Mouse (Mus musculus): ENCODE measurements around the gene Cd81. TPM values are rescaled to one million over a fixed set of nuclear protein-coding genes. Genes with fewer than 3 reads are reported as not detected.
A peak's percentile ranks its signal among the peaks of the same experiment; 100 is the strongest.

The Cd81 gene
- polyA plus RNA-seq, 1 experiment, result 653 TPM

DNA sequence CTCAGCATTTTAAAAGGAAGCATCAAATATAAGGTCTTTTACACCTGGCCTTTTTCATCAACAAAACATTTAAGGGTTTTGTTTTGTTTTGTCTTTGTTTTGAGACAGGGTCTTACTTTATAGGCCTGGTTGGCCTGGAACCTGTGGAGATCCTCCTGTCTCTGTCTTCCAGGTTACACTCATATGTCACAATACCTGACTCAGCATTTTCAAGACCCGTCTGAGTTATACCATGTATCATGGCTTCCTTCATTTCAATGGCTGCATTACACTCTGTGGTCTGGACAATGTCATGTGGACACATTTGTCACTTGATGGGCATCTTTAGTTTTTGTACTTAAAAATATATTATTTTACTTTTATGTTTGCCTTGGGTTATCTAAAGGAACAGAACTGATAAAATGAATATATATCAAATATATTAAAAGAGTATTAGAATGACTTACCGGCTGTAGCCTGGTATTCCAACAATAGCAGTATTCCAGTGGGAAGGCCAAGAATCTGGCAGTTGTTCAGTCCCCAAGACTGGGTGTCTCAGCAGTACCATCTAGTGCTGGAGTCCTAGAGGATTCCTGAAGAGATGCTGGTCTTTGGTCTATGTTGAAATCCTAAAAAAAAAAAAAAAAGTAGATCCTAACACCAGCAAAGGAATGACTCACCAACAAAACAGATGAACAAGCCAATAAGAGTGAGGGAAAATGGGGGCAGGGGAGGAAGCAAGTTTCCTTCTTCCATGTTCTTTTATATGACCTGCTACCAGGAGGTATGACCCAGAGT lies 8.3 kb upstream of the Cd81 start:
- H3K4me1 ChIP-seq (ENCODE audit: control insufficient read depth, insufficient read depth, low read length), result no peaks in the 10 kb centered on the region
- TF ChIP-seq POLR2A (IDR thresholded peaks at IDR 0.05; ENCODE audit: extremely low read depth, insufficient read depth, low read length) (no peak), CTCF (IDR thresholded peaks at IDR 0.05; ENCODE audit: extremely low read depth, insufficient read depth, low read length) (no peak)
- no peak overlapping the region for H3K4me3 ChIP-seq (ENCODE audit: insufficient read depth, low read length)
- H3K27ac ChIP-seq (ENCODE audit: insufficient read depth, low read length), result no peak overlapping the region

DNA sequence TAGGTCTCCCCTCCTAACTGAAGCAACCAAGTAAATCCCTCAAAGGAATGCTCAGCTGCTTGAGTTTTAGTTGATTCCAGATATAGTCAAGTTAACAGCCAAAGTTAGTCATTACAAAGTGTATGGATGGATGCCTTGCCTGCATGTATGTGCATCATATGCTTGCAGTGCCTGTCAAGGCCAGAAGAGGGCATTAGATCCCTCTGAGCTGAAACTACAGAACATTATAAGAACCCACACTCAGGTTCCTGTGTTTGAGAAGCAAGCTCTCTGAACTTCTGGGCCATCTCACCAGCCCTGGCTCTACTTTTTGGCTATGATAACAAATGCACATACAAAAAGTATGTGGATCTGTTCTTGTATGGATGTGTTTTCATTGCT lies 7.7 kb upstream of the Cd81 start:
- no peak overlapping the region for H3K4me3 ChIP-seq (ENCODE audit: insufficient read depth, low read length)
- TF ChIP-seq CTCF (IDR thresholded peaks at IDR 0.05; ENCODE audit: extremely low read depth, insufficient read depth, low read length), result no peak
- no peak overlapping the region for H3K27ac ChIP-seq (ENCODE audit: insufficient read depth, low read length)
- no peaks in the 10 kb centered on the region for H3K4me1 ChIP-seq (ENCODE audit: control insufficient read depth, insufficient read depth, low read length)

DNA sequence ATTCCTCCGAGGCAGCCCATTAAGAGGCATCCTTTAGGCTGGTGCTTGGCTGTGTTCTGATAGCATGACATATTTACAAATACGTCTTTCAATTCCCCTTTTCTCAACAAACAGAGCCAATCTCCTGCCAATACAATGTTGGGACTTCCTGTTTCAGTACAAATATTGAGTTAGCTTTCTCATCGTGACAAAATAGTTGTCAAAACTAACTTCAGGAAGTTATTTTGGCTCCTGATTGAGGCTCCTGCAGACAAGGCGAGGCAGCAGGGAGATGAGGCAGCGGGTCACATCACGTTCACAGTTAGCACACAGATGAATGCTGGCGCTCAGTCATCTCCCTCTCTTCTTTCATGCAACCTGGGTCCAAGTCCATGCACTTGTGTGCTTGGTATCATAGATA lies 6.2 kb upstream of the Cd81 start:
- no peaks in the 10 kb centered on the region for H3K4me1 ChIP-seq (ENCODE audit: control insufficient read depth, insufficient read depth, low read length)
- no peak for TF ChIP-seq CTCF (IDR thresholded peaks at IDR 0.05; ENCODE audit: extremely low read depth, insufficient read depth, low read length)
- TF ChIP-seq POLR2A (IDR thresholded peaks at IDR 0.05; ENCODE audit: extremely low read depth, insufficient read depth, low read length), result no peak

DNA sequence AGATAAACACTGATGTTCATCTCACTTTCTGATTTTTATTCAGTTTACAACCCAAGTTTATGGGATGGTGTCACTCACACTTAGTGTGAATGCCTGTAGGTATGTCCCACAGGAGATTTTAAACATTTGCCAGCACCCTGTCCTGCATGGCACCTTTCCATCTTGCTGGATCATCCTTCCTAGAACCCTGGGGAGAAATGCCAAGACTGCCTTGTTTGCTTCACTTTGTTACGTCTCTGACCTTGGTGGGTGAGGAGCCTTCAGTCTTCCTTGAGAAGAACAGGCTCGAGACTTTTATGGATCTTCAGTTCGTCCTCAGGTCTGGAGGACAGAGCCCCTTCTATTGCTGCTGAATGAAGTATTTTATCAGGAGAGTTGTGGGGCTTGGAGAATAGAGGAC lies 3.2 kb upstream of the Cd81 start:
- no peak overlapping the region for H3K4me3 ChIP-seq (ENCODE audit: insufficient read depth, low read length)
- peaks cover 6% of the 10 kb centered on the region for H3K4me1 ChIP-seq (ENCODE audit: control insufficient read depth, insufficient read depth, low read length)
- no peak for TF ChIP-seq POLR2A (IDR thresholded peaks at IDR 0.05; ENCODE audit: extremely low read depth, insufficient read depth, low read length)
- TF ChIP-seq CTCF (IDR thresholded peaks at IDR 0.05; ENCODE audit: extremely low read depth, insufficient read depth, low read length), result no peak
- H3K27ac ChIP-seq (ENCODE audit: insufficient read depth, low read length), result no peak overlapping the region

More for the DNA sequence above, 6.2 kb upstream of the Cd81 start:
- H3K4me3 ChIP-seq (ENCODE audit: insufficient read depth, low read length), result no peak overlapping the region
- no peak overlapping the region for H3K27ac ChIP-seq (ENCODE audit: insufficient read depth, low read length)

DNA sequence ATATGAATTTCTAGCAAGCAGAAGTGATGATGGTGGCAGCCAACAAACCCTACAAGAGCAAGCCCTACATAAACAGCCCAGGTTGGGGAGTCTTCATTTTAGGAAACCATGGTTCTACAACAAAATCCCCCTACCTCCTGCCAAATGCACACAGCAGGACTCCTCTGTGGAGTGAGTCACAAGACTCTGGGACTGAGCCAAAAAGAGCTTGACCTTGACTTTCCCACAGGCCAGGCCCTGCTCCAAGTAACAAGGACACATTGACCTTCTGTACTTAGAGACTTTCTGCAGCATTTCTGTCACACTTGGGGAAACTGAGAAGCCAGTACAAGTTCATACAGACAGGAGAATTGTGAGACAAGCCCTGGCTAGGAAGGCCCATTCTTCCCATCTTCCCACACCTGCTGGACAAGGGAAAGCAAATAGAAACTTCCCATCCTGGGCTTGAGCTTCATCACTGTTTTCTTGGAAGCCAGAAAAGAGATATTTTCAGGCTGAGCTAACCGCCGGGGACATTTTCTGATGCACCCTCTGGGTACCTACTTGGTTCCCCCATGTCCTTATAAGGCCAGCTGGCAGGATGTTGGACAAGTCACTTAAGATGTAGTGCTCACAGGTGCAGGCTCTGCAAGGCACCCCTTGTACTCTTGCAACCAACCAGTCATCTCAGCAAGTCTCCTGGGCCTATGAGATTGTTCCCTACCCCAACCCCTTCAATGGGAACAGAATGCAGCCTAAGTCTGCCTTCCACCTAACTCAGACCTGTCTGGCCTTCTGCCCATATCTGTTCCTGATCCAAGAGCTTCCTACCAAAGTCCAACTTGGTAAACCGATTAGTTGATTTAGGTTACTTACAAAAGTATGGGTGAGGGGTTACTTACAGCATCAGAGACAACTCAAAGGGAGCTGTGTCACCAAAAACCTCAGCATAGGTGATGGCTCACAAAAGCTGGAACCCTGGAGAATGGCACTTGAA lies 2.4 kb upstream of the Cd81 start:
- TF ChIP-seq POLR2A (IDR thresholded peaks at IDR 0.05; ENCODE audit: extremely low read depth, insufficient read depth, low read length) (no peak), CTCF (IDR thresholded peaks at IDR 0.05; ENCODE audit: extremely low read depth, insufficient read depth, low read length) (no peak)
- Histone ChIP-seq H3K4me3 (ENCODE audit: insufficient read depth, low read length) (no peak overlapping the region), H3K27ac (ENCODE audit: insufficient read depth, low read length) (no peak overlapping the region), H3K4me1 (ENCODE audit: control insufficient read depth, insufficient read depth, low read length) (peaks cover 11% of the 10 kb centered on the region)

DNA sequence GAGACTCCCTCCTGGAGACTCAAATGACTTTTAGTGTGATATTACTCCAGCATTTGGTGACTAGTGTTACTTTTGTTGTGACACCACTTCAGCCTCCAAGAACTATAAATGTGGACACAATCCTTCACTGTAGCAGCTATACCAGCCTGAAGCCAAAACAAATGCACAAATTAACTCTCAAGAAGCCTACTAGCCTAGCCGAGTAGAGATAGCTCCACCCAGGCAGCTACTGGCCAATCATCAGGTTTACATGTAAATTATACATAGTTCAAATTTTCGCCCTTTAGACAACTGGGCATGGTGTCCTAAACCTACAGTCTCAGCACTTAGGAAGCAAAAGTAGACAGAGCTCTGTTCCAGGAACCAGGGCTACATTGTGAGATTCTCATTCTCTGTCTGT lies 1.2 kb upstream of the Cd81 start:
- Histone ChIP-seq H3K27ac (ENCODE audit: insufficient read depth, low read length) (no peak overlapping the region), H3K4me3 (ENCODE audit: insufficient read depth, low read length) (no peak overlapping the region), H3K4me1 (ENCODE audit: control insufficient read depth, insufficient read depth, low read length) (peaks cover 12% of the 10 kb centered on the region)
- TF ChIP-seq CTCF (IDR thresholded peaks at IDR 0.05; ENCODE audit: extremely low read depth, insufficient read depth, low read length) (no peak), POLR2A (IDR thresholded peaks at IDR 0.05; ENCODE audit: extremely low read depth, insufficient read depth, low read length) (no peak)

DNA sequence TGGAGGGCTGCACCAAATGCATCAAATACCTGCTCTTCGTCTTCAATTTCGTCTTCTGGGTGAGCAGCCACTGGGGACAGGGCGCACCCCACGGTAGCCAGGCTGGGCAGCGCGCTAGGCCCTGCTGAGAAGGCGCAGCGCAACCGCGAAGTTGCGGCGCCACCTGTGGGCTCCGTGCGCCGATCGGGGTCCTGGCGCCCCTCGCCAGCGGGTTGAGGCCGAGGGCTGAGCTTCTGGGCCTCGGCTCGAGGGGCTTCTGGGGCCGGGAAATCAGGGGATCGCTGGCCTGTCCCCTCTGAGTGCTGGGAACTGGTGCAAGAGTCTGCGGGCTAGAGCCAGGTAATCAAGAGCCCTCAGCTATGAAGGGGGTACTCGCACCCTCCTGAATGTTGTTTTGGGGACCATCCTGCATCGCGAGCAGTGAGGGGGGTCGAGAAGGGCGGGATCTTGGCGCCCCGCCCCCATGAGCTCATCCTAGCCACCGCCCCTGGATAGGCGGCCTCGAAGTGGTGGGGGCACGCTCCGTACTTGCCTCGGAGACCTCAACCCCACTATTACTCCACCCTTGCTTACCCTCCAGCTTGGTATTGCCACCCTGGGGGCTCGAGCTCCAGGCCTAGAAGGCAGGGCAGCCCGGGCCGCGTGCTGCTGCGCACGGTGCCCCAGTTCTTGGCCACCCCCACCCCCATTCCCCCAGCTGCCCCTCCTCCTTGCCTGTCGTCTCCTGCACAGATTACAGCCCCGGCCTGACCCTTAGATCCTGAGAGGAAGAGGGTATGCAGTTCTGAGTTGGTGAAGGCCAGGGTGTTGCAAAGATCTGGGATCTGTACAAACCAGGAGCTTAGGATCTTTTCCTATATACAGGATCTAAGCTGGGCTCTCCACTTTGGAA lies 715 bp downstream of the Cd81 start:
- peak overlapping the region; percentile 97 for H3K4me3 ChIP-seq (ENCODE audit: insufficient read depth, low read length)
- TF ChIP-seq CTCF (IDR thresholded peaks at IDR 0.05; ENCODE audit: extremely low read depth, insufficient read depth, low read length), result no peak
- 0 out of 2 replicates have a peak, but pooled peaks have one; percentile 33 for TF ChIP-seq POLR2A (IDR thresholded peaks at IDR 0.05; ENCODE audit: extremely low read depth, insufficient read depth, low read length)
- H3K27ac ChIP-seq (ENCODE audit: insufficient read depth, low read length), result peak overlapping the region; percentile 92
- peaks cover 21% of the 10 kb centered on the region for H3K4me1 ChIP-seq (ENCODE audit: control insufficient read depth, insufficient read depth, low read length)

DNA sequence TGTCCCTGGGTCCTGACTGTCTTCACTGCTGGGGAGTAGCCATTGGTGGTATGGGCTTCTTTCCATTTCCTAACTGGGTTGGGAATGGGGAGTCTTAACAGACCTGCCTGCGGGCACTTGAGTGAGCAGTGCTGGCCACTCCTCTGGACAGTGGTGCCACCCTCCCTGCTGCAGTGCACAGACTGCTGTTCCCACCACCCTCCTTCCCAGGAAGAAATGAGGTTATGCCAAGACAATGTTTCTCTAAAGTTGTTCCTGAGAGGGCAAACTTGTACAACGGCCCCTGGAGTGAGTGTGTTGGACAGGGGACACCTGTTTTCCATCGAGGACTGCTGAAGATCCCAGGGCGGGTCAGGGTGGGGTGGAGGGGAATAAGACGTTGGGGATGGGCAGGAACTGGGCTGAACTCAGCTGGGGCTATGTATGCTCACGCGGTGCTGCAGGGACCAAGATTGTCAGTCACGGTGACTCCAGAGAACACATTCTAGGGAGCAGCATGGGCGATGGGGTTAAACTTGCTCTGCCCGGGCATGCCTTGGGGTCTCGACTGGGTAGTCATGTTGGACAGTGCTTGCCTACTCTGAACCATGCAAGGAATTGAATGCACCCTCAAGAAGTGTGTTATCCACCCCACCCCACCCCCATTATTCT lies 1.5 kb downstream of the Cd81 start:
- no peak for TF ChIP-seq POLR2A (IDR thresholded peaks at IDR 0.05; ENCODE audit: extremely low read depth, insufficient read depth, low read length)
- Histone ChIP-seq H3K27ac (ENCODE audit: insufficient read depth, low read length) (peak overlapping the region; percentile 19; the same call in 1 of the 2 replicates), H3K4me1 (ENCODE audit: control insufficient read depth, insufficient read depth, low read length) (peaks cover 27% of the 10 kb centered on the region), H3K4me3 (ENCODE audit: insufficient read depth, low read length) (peak overlapping the region; percentile 97)

DNA sequence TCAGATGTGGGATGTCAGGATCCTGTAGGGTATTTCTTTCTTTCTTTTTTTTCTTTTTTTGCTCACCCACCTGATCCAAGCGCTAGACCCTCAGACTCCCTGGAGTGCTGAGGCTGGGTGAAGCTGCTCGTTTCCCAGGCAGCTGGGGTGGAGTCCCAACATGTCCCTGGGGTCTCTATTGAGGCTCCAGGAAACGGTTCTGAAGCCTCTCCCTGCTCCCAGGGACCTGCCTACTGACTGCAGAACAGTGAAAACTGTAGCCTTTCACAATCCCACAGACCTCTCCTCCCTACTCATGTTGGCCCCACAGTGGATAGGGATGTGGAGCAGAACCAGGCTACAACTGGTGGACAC lies 2.0 kb downstream of the Cd81 start:
- TF ChIP-seq POLR2A (IDR thresholded peaks at IDR 0.05; ENCODE audit: extremely low read depth, insufficient read depth, low read length) (no peak), CTCF (IDR thresholded peaks at IDR 0.05; ENCODE audit: extremely low read depth, insufficient read depth, low read length) (no peak)
- peaks cover 30% of the 10 kb centered on the region for H3K4me1 ChIP-seq (ENCODE audit: control insufficient read depth, insufficient read depth, low read length)
- peak overlapping the region; percentile 97 for H3K4me3 ChIP-seq (ENCODE audit: insufficient read depth, low read length)
- H3K27ac ChIP-seq (ENCODE audit: insufficient read depth, low read length), result no peak overlapping the region

All from cortical plate, adult 2 months (tissue).